Mouse (Mus musculus) MEL (cell line): ENCODE data around the gene Sox5. TPM values are rescaled to one million over a fixed set of nuclear protein-coding genes. Genes with fewer than 3 reads are reported as not detected.

ENCODE experiments used
- DNase-seq: peaks from one replicate; pipeline ENCODE4 v3.0.0; 2011; ENCODE audit warnings: low read depth, low spot score
- H3K27ac ChIP-seq: 2 replicates; pipeline ENCODE4 v1.5.1; 2012; ENCODE audit warnings: low read depth, mild to moderate bottlenecking, control low read depth, low read length, moderate library complexity; ENCODE audit not compliant: control insufficient read depth
- H3K27me3 ChIP-seq, 2 experiments: fragments of 150-350 bp in 1 of 2; sonication (generic) in 1 of 2; 2 replicates each; pipeline ENCODE4 v1.6.1; 2012; ENCODE audit warnings: low read length in 2 of 2, mild to moderate bottlenecking in 2 of 2, improper control_type of control experiment in 1 of 2, moderate library complexity in 1 of 2; ENCODE audit not compliant: insufficient read depth in 2 of 2, control insufficient read depth in 1 of 2
- H3K36me3 ChIP-seq, 2 experiments: 2 replicates each; pipeline ENCODE4 v1.6.1; 2012 to 2014; ENCODE audit warnings: low read length in 2 of 2, improper control_type of control experiment in 1 of 2, inconsistent platforms in 1 of 2, mild to moderate bottlenecking in 1 of 2; ENCODE audit not compliant: insufficient read depth in 2 of 2, control insufficient read depth in 1 of 2
- H3K4me1 ChIP-seq, 2 experiments: fragments of 150-350 bp in 1 of 2; sonication (generic) in 1 of 2; 2 replicates each; pipeline ENCODE4 v1.6.1; 2012; ENCODE audit warnings: low read length in 2 of 2, improper control_type of control experiment in 1 of 2, mild to moderate bottlenecking in 1 of 2; ENCODE audit not compliant: insufficient read depth in 2 of 2, control insufficient read depth in 1 of 2
- H3K4me3 ChIP-seq, 2 experiments: fragments of 150-350 bp in 1 of 2; sonication (generic) in 1 of 2; 2 replicates each; pipeline ENCODE4 v1.5.1; 2012; ENCODE audit warnings: low read depth in 2 of 2, low read length in 2 of 2, mild to moderate bottlenecking in 2 of 2, moderate library complexity in 2 of 2, control low read depth in 1 of 2, improper control_type of control experiment in 1 of 2; ENCODE audit not compliant: control insufficient read depth in 1 of 2, insufficient read depth in 1 of 2
- H3K79me2 ChIP-seq: 2 replicates; pipeline ENCODE4 v1.6.1; 2012; ENCODE audit warnings: mild to moderate bottlenecking, low read length, moderate library complexity; ENCODE audit not compliant: control insufficient read depth, poor library complexity, insufficient read depth
- H3K9ac ChIP-seq: 2 replicates; pipeline ENCODE4 v1.6.1; 2012; ENCODE audit warnings: low read depth, mild to moderate bottlenecking, control low read depth, low read length, moderate library complexity; ENCODE audit not compliant: control insufficient read depth, poor library complexity, severe bottlenecking
- H3K9me3 ChIP-seq: fragments of 150-350 bp; sonication (generic); replicated peaks from 2 replicates; pipeline ENCODE4 v1.6.1; 2012; ENCODE audit warnings: mild to moderate bottlenecking, low read length, improper control_type of control experiment, moderate library complexity; ENCODE audit not compliant: insufficient read depth
- BHLHE40 ChIP-seq: IDR thresholded peaks from 2 replicates; pipeline ENCODE4 v1.6.1; 2012; ENCODE audit warnings: low read depth, mild to moderate bottlenecking, inconsistent platforms, low read length, improper control_type of control experiment, borderline replicate concordance
- CHD1 ChIP-seq: IDR thresholded peaks from 2 replicates; pipeline ENCODE4 v1.6.1; 2012; ENCODE audit warnings: low read depth, mild to moderate bottlenecking, inconsistent platforms, low read length, improper control_type of control experiment
- ELF1 ChIP-seq: IDR thresholded peaks from 2 replicates; pipeline ENCODE4 v1.6.1; 2014; ENCODE audit warnings: low read depth, mild to moderate bottlenecking, inconsistent platforms, low read length, improper control_type of control experiment, moderate library complexity
- ETS1 ChIP-seq: IDR thresholded peaks from 2 replicates; pipeline ENCODE4 v1.6.1; 2012; ENCODE audit warnings: low read depth, mild to moderate bottlenecking, inconsistent platforms, low read length, improper control_type of control experiment, moderate library complexity
- MAFK ChIP-seq: IDR thresholded peaks from 2 replicates; pipeline ENCODE4 v1.6.1; 2011; ENCODE audit warnings: low read depth, mild to moderate bottlenecking, low read length, improper control_type of control experiment, borderline replicate concordance
- MEF2A ChIP-seq: IDR thresholded peaks from 2 replicates; pipeline ENCODE4 v1.6.1; 2014; ENCODE audit warnings: low read depth, mild to moderate bottlenecking, inconsistent platforms, low read length, improper control_type of control experiment; ENCODE audit not compliant: poor library complexity, insufficient replicate concordance, severe bottlenecking; ENCODE audit errors: extremely low read depth
- MYC ChIP-seq: IDR thresholded peaks from 2 replicates; pipeline ENCODE4 v1.6.1; 2011; ENCODE audit warnings: low read depth, mild to moderate bottlenecking, low read length, improper control_type of control experiment, moderate library complexity
- NRF1 ChIP-seq: IDR thresholded peaks from 2 replicates; pipeline ENCODE4 v1.6.1; 2014; ENCODE audit warnings: low read depth, mild to moderate bottlenecking, inconsistent platforms, low read length, improper control_type of control experiment, moderate library complexity; ENCODE audit not compliant: poor library complexity, insufficient read depth, severe bottlenecking
- POLR2A ChIP-seq, 2 experiments: IDR thresholded peaks; 2 replicates each; pipeline ENCODE4 v1.6.1; 2011 to 2012; ENCODE audit warnings: low read length in 2 of 2, mild to moderate bottlenecking in 2 of 2, control low read depth in 1 of 2, improper control_type of control experiment in 1 of 2, low read depth in 1 of 2, moderate library complexity in 1 of 2; ENCODE audit not compliant: control insufficient read depth in 1 of 2, insufficient read depth in 1 of 2, poor library complexity in 1 of 2
- POLR2AphosphoS5 ChIP-seq: IDR thresholded peaks from 2 replicates; pipeline ENCODE4 v1.6.1; 2012; ENCODE audit warnings: low read depth, borderline replicate concordance, mild to moderate bottlenecking, inconsistent platforms, low read length, moderate library complexity, mixed read lengths
- RAD21 ChIP-seq: IDR thresholded peaks from 2 replicates; pipeline ENCODE4 v1.6.1; 2011; ENCODE audit warnings: mild to moderate bottlenecking, low read depth, low read length, improper control_type of control experiment
- RCOR1 ChIP-seq: IDR thresholded peaks from 2 replicates; pipeline ENCODE4 v1.6.1; 2012; ENCODE audit warnings: low read depth, mild to moderate bottlenecking, inconsistent platforms, low read length, improper control_type of control experiment
- SIN3A ChIP-seq: IDR thresholded peaks from 2 replicates; pipeline ENCODE4 v1.6.1; 2012; ENCODE audit warnings: low read length, improper control_type of control experiment, inconsistent platforms
- TCF12 ChIP-seq: IDR thresholded peaks from 2 replicates; pipeline ENCODE4 v1.6.1; 2014; ENCODE audit warnings: low read depth, mild to moderate bottlenecking, inconsistent platforms, low read length, improper control_type of control experiment, moderate library complexity
- UBTF ChIP-seq: IDR thresholded peaks from 2 replicates; pipeline ENCODE4 v1.6.1; 2012; ENCODE audit warnings: low read depth, mild to moderate bottlenecking, inconsistent platforms, low read length, improper control_type of control experiment, moderate library complexity, borderline replicate concordance; ENCODE audit not compliant: insufficient read depth
- USF1 ChIP-seq: IDR thresholded peaks from 2 replicates; pipeline ENCODE4 v1.6.1; 2014; ENCODE audit warnings: low read depth, mild to moderate bottlenecking, inconsistent platforms, low read length, improper control_type of control experiment, moderate library complexity
- ZC3H11A ChIP-seq: IDR thresholded peaks from 2 replicates; pipeline ENCODE4 v1.6.1; 2012; ENCODE audit warnings: low read depth, mild to moderate bottlenecking, inconsistent platforms, low read length, improper control_type of control experiment
- ZMIZ1 ChIP-seq: IDR thresholded peaks from 2 replicates; pipeline ENCODE4 v1.6.1; 2012; ENCODE audit warnings: low read depth, mild to moderate bottlenecking, inconsistent platforms, low read length, improper control_type of control experiment, moderate library complexity
- polyA plus RNA-seq, 2 experiments: library from polyadenylated mRNA; stranded (reverse) in 1 of 2; unstranded in 1 of 2; fragments of >175 nt in 1 of 2; fragments of >200 nt in 1 of 2; gene quantifications; 2 replicates each; pipeline versions ENCODE4 v1.2.1 to v1.2.4; 2012; ENCODE audit warnings: low replicate concordance in 2 of 2, low read depth in 1 of 2; ENCODE audit not compliant: insufficient read length in 2 of 2, insufficient read depth in 1 of 2, missing spikeins in 1 of 2
- total RNA-seq: library from RNA; depleted of rRNA; stranded (reverse); fragments of 300-350 nt; gene quantifications from 2 replicates; pipeline ENCODE4 v1.2.3, GENCODE M21; 2012; rRNA removed

Sox5 gene
- total RNA-seq (0.19 and 0.33 TPM in 2 replicates), polyA plus RNA-seq (1 to 10 TPM in 1 of 2 experiments, not detected in 1; 3.0 TPM)

GRCm38 (mm10) chr6:144781431-144782030 is at the start of gene Sox5:
Sox5 (minus strand) TSS chr6:144781977.
- Histone ChIP-seq H3K9ac (no peak within 1 kb of the TSS), H3K27ac (no peak within 1 kb of the TSS), H3K36me3 (no peaks in the 10 kb centered on the region), H3K79me2 (no peaks in the 10 kb centered on the region), H3K4me1 (no peaks in the 10 kb centered on the region), H3K27me3 (no peaks in the 10 kb centered on the region), H3K9me3 (no peaks in the 10 kb centered on the region), H3K4me3 (no peak within 1 kb of the TSS)
- DNase-seq: no peak
- TF ChIP-seq MYC (no peak), POLR2A (IDR thresholded peaks at IDR 0.05; ENCODE audit: control insufficient read depth in 1 of 2, insufficient read depth in 1 of 2, low read depth in 1 of 2, low read length in 2 of 2, poor library complexity in 1 of 2) (0 out of 4 replicates have a peak, but pooled peaks of 1 of the 2 experiments have one; percentile 22)

GRCm38 (mm10) chr6:144825018-144825602 is 43.3 kb upstream of the Sox5 start:
- H3K4me1 ChIP-seq: no peaks in the 10 kb centered on the region
- no peak overlapping the region for H3K9ac ChIP-seq
- H3K4me3 ChIP-seq: no peak overlapping the region
- H3K9me3 ChIP-seq: no peaks in the 10 kb centered on the region
- DNase-seq: no peak
- no peaks in the 10 kb centered on the region for H3K79me2 ChIP-seq
- no peaks in the 10 kb centered on the region for H3K27me3 ChIP-seq
- TF ChIP-seq MEF2A: no peak
- TF ChIP-seq BHLHE40: no peak
- TF ChIP-seq ZC3H11A: no peak
- no peak for TF ChIP-seq RCOR1
- no peak for TF ChIP-seq CHD1
- no peak for TF ChIP-seq POLR2AphosphoS5
- no peak for TF ChIP-seq RAD21
- TF ChIP-seq USF1: no peak
- TF ChIP-seq NRF1: no peak
- TF ChIP-seq TCF12: no peak
- TF ChIP-seq ETS1: no peak
- TF ChIP-seq SIN3A: no peak
- TF ChIP-seq ZMIZ1: no peak
- TF ChIP-seq UBTF: no peak
- TF ChIP-seq MAFK: no peak
- no peak for TF ChIP-seq ELF1
- no peak overlapping the region for H3K27ac ChIP-seq
- no peaks in the 10 kb centered on the region for H3K36me3 ChIP-seq
